ENCODE assay signal across 31 mouse cellular contexts in genomic region chr12:117221909-117222308, GRCm38 (mm10).
A peak's percentile ranks its signal among the peaks of the same experiment; 100 is the strongest.
DNase-seq lines count a peak whose midpoint lies in the region; ATAC-seq lines count a peak whose summit lies in the region.
"Had no signal": no experiment of that assay in that cellular context is flagged by ENCODE, and none has a peak within 500 bp of the region (broad histone marks: within the 10 kb centered on the region; RNA-seq: fewer than 3 reads in every experiment).

No protein-coding gene starts in this region.

- H3K27ac ChIP-seq in hindbrain, embryonic 16.5 days (ENCODE audit: low read depth, low read length), result no peak overlapping the region
- H3K27ac ChIP-seq in hindbrain, embryonic 11.5 days (ENCODE audit: low read depth, low read length), result no peak overlapping the region
- 0 out of 2 replicates have a peak overlapping the region, but pooled peaks have one; percentile 15 for H3K27ac ChIP-seq in midbrain, embryonic 13.5 days
- no peak overlapping the region for H3K27ac ChIP-seq in midbrain, embryonic 16.5 days (ENCODE audit: low read length)
- H3K27ac ChIP-seq in heart, embryonic 12.5 days (ENCODE audit: poor library complexity, severe bottlenecking), result no peak overlapping the region
- H3K27ac ChIP-seq: embryonic facial prominence, embryonic 10.5 days; embryonic facial prominence, embryonic 13.5 days; forebrain, embryonic 12.5 days; forebrain, embryonic 15.5 days; gastrocnemius, adult 2 months; heart, embryonic 15.5 days; hindbrain, embryonic 10.5 days; hindbrain, embryonic 14.5 days had no signal

- no peaks in the 10 kb centered on the region for H3K9me3 ChIP-seq in hindbrain, embryonic 16.5 days (ENCODE audit: control insufficient read depth, low read length)
- no peaks in the 10 kb centered on the region for H3K9me3 ChIP-seq in hindbrain, embryonic 11.5 days (ENCODE audit: control insufficient read depth, low read length)
- no peaks in the 10 kb centered on the region for H3K9me3 ChIP-seq in midbrain, embryonic 13.5 days
- no peaks in the 10 kb centered on the region for H3K9me3 ChIP-seq in midbrain, embryonic 16.5 days (replicated peaks; ENCODE audit: control insufficient read depth, low read length, poor library complexity, severe bottlenecking)
- no peaks in the 10 kb centered on the region for H3K9me3 ChIP-seq in heart, embryonic 12.5 days (replicated peaks)
- H3K9me3 ChIP-seq: embryonic facial prominence, embryonic 10.5 days; embryonic facial prominence, embryonic 13.5 days; forebrain, embryonic 12.5 days; forebrain, embryonic 15.5 days; heart, embryonic 15.5 days; hindbrain, embryonic 10.5 days had no signal

- no peak overlapping the region for H3K4me2 ChIP-seq in hindbrain, embryonic 16.5 days (ENCODE audit: low read length)
- H3K4me2 ChIP-seq in hindbrain, embryonic 11.5 days (replicated peaks; ENCODE audit: low read depth, low read length), result no peak overlapping the region
- H3K4me2 ChIP-seq in midbrain, embryonic 13.5 days (replicated peaks), result no peak overlapping the region
- no peak overlapping the region for H3K4me2 ChIP-seq in midbrain, embryonic 16.5 days (ENCODE audit: low read length)
- H3K4me2 ChIP-seq in heart, embryonic 12.5 days, result no peak overlapping the region
- H3K4me2 ChIP-seq: embryonic facial prominence, embryonic 13.5 days; forebrain, embryonic 12.5 days; forebrain, embryonic 15.5 days; heart, embryonic 11.5 days; heart, embryonic 15.5 days; hindbrain, embryonic 14.5 days had no signal

- H3K36me3 ChIP-seq in hindbrain, embryonic 16.5 days (ENCODE audit: control insufficient read depth, insufficient read depth, low read length), result no peaks in the 10 kb centered on the region
- H3K36me3 ChIP-seq in hindbrain, embryonic 11.5 days (ENCODE audit: control insufficient read depth, insufficient read depth, low read length), result peaks cover 10% of the 10 kb centered on the region
- H3K36me3 ChIP-seq in midbrain, embryonic 13.5 days, result peaks cover 81% of the 10 kb centered on the region
- H3K36me3 ChIP-seq in midbrain, embryonic 16.5 days (ENCODE audit: control insufficient read depth, insufficient read depth, low read length), result peaks cover 6% of the 10 kb centered on the region; the same call in 1 of the 2 replicates
- no peaks in the 10 kb centered on the region for H3K36me3 ChIP-seq in heart, embryonic 12.5 days
- H3K36me3 ChIP-seq: embryonic facial prominence, embryonic 13.5 days; forebrain, embryonic 15.5 days; G1E; heart, embryonic 15.5 days had no signal

- H3K27me3 ChIP-seq in hindbrain, embryonic 16.5 days (replicated peaks; ENCODE audit: control insufficient read depth, insufficient read depth, low read length), result no peaks in the 10 kb centered on the region
- no peaks in the 10 kb centered on the region for H3K27me3 ChIP-seq in hindbrain, embryonic 11.5 days (ENCODE audit: control insufficient read depth, insufficient read depth, low read length)
- H3K27me3 ChIP-seq in midbrain, embryonic 13.5 days, result no peaks in the 10 kb centered on the region
- H3K27me3 ChIP-seq in midbrain, embryonic 16.5 days (ENCODE audit: control insufficient read depth, insufficient read depth, low read depth, low read length), result no peaks in the 10 kb centered on the region
- H3K27me3 ChIP-seq in heart, embryonic 12.5 days (replicated peaks), result 0 out of 2 replicates have a peak, but pooled peaks cover 3% of the 10 kb centered on the region
- H3K27me3 ChIP-seq: embryonic facial prominence, embryonic 13.5 days; forebrain, embryonic 12.5 days; forebrain, embryonic 15.5 days; heart, embryonic 15.5 days; Patski had no signal

- ATAC-seq in hindbrain, embryonic 16.5 days, result 0 out of 2 replicates have a peak, but pooled peaks have one; percentile 34
- no peak for ATAC-seq in hindbrain, embryonic 11.5 days (ENCODE audit: low FRiP score)
- no peak for ATAC-seq in midbrain, embryonic 13.5 days
- ATAC-seq in midbrain, embryonic 16.5 days, result no peak
- ATAC-seq in heart, embryonic 12.5 days (ENCODE audit: insufficient number of reproducible peaks, low FRiP score), result no peak
- ATAC-seq: forebrain, embryonic 15.5 days; Patski had no signal

- H3K4me1 ChIP-seq in hindbrain, embryonic 16.5 days (ENCODE audit: control insufficient read depth, insufficient read depth, low read depth, low read length), result no peaks in the 10 kb centered on the region
- no peaks in the 10 kb centered on the region for H3K4me1 ChIP-seq in hindbrain, embryonic 11.5 days (replicated peaks; ENCODE audit: control insufficient read depth, insufficient read depth, low read length)
- peaks cover 4% of the 10 kb centered on the region for H3K4me1 ChIP-seq in midbrain, embryonic 13.5 days (replicated peaks)
- H3K4me1 ChIP-seq in midbrain, embryonic 16.5 days (ENCODE audit: control insufficient read depth, insufficient read depth, low read length), result no peaks in the 10 kb centered on the region
- H3K4me1 ChIP-seq in heart, embryonic 12.5 days (replicated peaks), result peaks cover 11% of the 10 kb centered on the region; the same call in 1 of the 2 replicates
- H3K4me1 ChIP-seq: embryonic facial prominence, embryonic 10.5 days; embryonic facial prominence, embryonic 13.5 days; forebrain, embryonic 15.5 days; hindbrain, embryonic 10.5 days had no signal

- H3K4me3 ChIP-seq in hindbrain, embryonic 16.5 days (ENCODE audit: low read length), result no peak overlapping the region
- no peak overlapping the region for H3K4me3 ChIP-seq in hindbrain, embryonic 11.5 days (ENCODE audit: low read depth, low read length)
- no peak overlapping the region for H3K4me3 ChIP-seq in midbrain, embryonic 13.5 days (replicated peaks)
- no peak overlapping the region for H3K4me3 ChIP-seq in midbrain, embryonic 16.5 days (ENCODE audit: low read depth, low read length)
- H3K4me3 ChIP-seq in heart, embryonic 12.5 days, result no peak overlapping the region
- H3K4me3 ChIP-seq: embryonic facial prominence, embryonic 10.5 days; embryonic facial prominence, embryonic 13.5 days; erythroblast, embryonic 14.5 days; forebrain, embryonic 12.5 days; forebrain, embryonic 15.5 days; gastrocnemius, adult 2 months; heart, embryonic 15.5 days; hindbrain, embryonic 10.5 days had no signal

- no peak overlapping the region for H3K9ac ChIP-seq in hindbrain, embryonic 16.5 days (ENCODE audit: low read depth, low read length)
- no peak overlapping the region for H3K9ac ChIP-seq in hindbrain, embryonic 11.5 days (ENCODE audit: low read depth, low read length)
- no peak overlapping the region for H3K9ac ChIP-seq in midbrain, embryonic 13.5 days (replicated peaks)
- H3K9ac ChIP-seq in midbrain, embryonic 16.5 days (ENCODE audit: low read depth, low read length), result no peak overlapping the region
- no peak overlapping the region for H3K9ac ChIP-seq in heart, embryonic 12.5 days
- H3K9ac ChIP-seq: embryonic facial prominence, embryonic 13.5 days; forebrain, embryonic 12.5 days; forebrain, embryonic 15.5 days; heart, embryonic 15.5 days; hindbrain, embryonic 14.5 days had no signal

- WGBS in hindbrain, embryonic 16.5 days, result 72% methylated on average over 4 of the region's 4 CpGs
- 83% methylated on average over 4 of the region's 4 CpGs for WGBS in hindbrain, embryonic 11.5 days
- 76% methylated on average over 4 of the region's 4 CpGs for WGBS in midbrain, embryonic 13.5 days
- 75% methylated on average over 4 of the region's 4 CpGs for WGBS in midbrain, embryonic 16.5 days
- WGBS in heart, embryonic 12.5 days, result 78% methylated on average over 4 of the region's 4 CpGs

- DNase-seq in hindbrain, embryonic 11.5 days (ENCODE audit: low spot score), result no peak
- peak; percentile 60 for DNase-seq in layer of hippocampus, adult 9-11 months
- no peak for DNase-seq in layer of hippocampus, postnatal 25 days (ENCODE audit: extremely low spot score in 1 of 2, low spot score in 1 of 2)
- DNase-seq: adrenal gland, postnatal 10 days; adrenal gland, postnatal 36 days; B cell, adult 2 months; cerebellum, adult 11 months; cerebellum, adult 2 months; cerebellum, adult 9-11 months; cerebellum, postnatal 25 days; embryo, embryonic 11 days; gastrocnemius, adult 2 months; gastrocnemius, postnatal 14 days; heart, adult 11 months; heart, postnatal 10 days; heart, postnatal 36 days had no signal
